Mouse (Mus musculus) kidney, adult 18-20 months (tissue): Measurements from ENCODE around the gene H2-DMb2.

Experiments
- DNase-seq: peaks from one replicate; pipeline ENCODE4 v3.0.0; 2021

Gene H2-DMb2

GRCm38 (mm10) chr17:34119249-34120179 lies 23.6 kb upstream of the H2-DMb2 start, which contains the start of gene H2-DMa:
TSS of gene H2-DMa (plus strand) at chr17:34119541.
- DNase-seq = peak; percentile 99

DNA sequence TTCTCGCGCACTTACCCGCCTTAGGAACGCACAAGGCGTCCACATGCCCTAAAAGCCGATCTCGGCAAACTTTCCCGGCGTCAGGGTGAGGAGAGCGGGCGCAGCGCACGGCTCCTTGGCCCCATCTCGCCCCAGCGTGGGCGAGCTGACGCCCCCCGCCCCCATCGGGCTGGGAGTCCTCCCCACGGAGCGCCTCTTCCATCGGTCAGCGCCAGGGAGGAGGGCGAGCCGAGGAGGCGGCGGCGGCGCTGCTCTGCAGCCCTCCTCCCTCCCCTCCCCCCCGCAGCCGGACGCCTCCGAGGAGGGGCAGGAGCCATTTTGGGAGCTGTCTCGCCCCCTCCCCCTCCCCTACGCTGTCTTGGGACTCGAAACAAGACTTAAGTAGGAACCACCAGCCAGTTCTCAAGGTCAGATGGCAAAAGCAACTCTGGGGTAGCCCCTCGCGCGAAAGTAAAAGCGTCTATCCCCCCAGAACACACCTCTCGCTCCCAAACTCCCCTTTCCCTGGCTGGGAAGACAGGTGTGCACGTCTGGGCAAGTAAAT lies 22.9 kb upstream of the H2-DMb2 start:
- peak; percentile 85 for DNase-seq

DNA sequence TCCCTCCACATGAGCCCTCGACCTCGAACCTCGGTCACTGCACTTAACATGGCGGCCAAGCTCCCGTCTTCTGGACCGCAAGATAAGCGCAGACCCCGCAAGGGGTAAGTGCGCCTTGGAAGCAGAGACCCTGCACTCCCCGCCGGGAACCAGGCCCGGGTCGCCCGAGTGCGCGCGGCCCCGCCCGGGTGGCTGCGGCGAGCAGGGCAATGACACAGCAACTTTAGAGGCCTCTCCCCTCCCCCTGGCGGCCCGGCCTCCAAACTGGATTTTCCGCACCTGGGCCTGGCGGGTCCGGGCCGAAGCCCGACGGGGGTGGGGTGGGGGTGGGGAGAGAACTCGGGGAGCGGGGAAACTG lies 22.3 kb upstream of the H2-DMb2 start:
- peak; percentile 91 for DNase-seq

- peak; percentile 89 for DNase-seq
Observed at GRCm38 (mm10) chr17:34121172-34121878, 21.8 kb upstream of the H2-DMb2 start.

DNA sequence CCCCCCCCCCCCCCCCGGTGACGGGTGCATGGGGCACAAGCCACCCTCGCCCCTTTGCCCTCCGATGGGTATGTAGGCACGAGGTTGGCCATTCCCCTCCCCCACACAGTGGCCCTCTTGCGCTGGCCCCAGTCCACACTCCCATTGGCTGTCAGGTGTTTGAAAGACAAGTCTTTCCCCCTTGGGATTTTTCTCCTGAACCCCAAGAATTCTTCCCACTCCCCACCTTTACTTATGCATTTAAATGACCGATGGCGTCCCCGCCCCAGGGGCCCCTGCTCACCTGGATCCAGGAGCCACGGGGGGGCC lies 21.3 kb upstream of the H2-DMb2 start:
- peak; percentile 76 for DNase-seq

GRCm38 (mm10) chr17:34122188-34122984 lies 20.7 kb upstream of the H2-DMb2 start, which contains the start of gene Brd2:
TSS of gene Brd2 (minus strand) at chr17:34122634.
- peak; percentile 99 for DNase-seq

DNA sequence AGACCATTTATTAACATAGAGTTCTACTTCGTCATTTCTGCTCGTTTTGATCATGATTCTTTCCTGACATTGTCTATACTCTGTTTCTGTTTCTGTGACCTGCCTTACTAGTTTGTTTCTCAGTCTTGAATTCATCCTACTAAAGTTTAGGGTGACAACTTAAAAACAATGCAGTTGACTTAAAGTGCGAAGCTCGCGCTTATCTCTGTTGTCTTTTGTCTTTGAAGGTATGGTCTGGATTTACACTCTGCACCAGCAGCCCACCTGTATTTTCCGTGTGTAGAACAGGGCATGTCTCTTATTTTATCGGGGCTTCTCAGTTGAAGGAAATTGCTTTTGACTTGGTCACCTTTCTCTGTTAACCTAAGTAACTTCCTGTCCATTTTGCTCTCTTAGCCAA lies 20.0 kb upstream of the H2-DMb2 start:
- DNase-seq = no peak

DNA sequence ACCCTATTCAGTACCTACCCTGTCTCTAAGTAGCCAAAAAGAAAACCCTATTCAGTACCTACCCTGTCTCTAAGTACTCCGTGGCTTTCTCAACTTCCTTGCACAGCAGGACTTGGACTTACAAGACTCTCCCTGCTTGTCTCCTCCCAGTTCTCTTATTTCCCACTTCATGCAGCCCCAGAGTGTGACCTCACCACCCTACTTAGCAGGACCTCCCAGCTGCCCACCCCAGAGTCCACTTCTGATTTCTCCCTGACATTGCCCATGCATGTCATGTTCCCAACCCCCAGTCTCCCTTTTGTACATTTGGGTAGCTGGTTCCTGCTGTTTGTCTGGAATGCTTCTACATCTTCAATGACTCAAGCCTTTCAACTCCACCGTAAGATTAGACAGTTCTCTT lies 19.6 kb upstream of the H2-DMb2 start:
- no peak for DNase-seq

- DNase-seq = no peak
Observed at GRCm38 (mm10) chr17:34124649-34125048, 18.5 kb upstream of the H2-DMb2 start.

GRCm38 (mm10) chr17:34126826-34127420 lies 16.2 kb upstream of the H2-DMb2 start:
- no peak for DNase-seq

GRCm38 (mm10) chr17:34127475-34127874 lies 15.6 kb upstream of the H2-DMb2 start:
- peak; percentile 82 for DNase-seq

DNA sequence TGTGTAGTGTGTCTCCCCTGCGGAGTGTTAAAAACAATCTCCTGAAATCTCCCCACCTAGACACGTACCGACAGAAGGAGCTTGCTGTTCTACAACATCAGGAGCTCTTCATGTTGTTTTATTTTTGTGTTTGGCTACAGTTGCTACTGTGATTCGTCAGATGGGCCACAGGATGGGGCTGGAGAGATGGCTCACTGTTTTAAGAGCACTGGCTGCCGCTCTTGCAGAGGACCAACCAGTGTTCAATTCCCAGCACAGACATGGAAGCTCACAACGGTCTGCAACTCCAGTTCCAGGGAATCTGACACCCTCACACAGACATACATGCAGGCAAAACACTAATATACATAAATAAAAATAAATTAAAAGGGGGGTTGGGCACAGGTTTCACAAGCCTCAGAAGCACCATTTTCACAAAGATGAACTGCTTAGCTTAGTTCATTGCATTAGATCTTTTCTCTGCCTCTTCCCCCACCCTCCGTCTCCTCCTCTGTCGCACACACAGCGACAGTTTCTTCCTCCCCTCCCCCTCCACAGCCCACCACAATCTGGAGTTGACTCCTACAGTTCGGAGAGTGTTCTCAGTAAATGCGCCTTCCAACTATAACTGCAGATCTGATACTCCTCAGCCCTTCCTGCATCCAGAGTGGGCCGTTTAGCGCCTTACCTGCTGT lies 14.7 kb upstream of the H2-DMb2 start:
- DNase-seq = no peak

DNA sequence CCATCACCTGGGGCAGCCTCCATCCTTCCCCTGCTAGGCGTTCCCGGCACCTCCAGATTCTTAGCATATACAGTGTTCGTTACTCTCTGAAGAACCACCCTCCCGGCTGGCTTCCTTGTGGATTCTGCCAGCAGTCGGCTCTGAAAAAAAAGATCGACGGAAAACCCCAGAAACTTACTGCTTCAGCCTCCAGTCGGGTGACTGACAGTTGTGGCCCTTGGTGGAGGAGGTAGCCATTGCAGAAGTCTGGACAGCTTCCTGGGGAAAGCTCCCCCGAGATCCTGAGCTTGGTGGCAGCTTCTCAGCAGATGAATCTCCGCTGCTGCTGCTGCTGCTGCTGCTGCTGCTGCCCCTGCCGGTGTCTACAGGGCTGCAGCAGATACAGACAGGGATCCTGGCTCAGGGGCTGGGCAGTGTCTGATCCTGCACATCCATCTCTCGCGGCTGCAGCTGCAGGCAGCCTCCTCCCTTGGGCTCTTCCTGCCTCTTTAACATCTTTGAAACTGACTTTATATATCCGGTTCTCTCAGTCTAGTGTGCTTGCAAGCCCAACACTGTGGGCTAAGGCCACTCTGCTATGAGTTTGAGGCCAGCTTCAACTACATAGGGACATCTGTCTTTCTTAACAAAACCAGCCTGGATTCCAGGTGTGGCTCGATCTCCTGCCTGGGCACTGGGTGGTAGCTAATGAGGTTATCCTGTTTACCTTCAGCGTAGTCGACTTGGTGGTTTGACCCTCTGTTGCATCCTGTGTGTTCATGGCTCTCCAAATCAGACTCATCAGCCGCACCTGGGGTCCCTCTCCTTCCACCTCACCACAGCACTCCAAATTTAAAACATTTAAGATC lies 13.9 kb upstream of the H2-DMb2 start:
- DNase-seq = no peak

GRCm38 (mm10) chr17:34130073-34130947 lies 12.8 kb upstream of the H2-DMb2 start:
- no peak for DNase-seq

GRCm38 (mm10) chr17:34131911-34132310 lies 11.2 kb upstream of the H2-DMb2 start:
- no peak for DNase-seq

GRCm38 (mm10) chr17:34133289-34133688 lies 9.8 kb upstream of the H2-DMb2 start:
- no peak for DNase-seq

DNA sequence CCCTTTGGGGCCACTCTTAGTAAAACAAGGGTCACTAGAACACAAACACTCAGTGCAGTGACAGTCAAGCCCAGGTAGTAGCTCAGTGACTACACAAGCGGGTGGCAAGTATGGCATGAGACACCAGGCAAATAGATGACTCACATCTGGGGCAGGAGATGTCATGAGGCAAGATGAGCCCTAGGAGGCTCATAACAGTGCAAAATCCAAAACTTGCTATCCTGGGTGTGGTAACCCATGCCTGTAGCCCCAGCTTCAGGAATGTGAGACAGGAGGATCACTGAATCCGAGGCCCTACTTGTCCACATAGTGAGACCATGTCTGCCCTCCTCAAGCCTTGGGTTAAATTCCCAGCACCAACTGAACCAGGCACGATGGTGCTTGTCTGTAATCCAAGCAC lies 8.7 kb upstream of the H2-DMb2 start:
- DNase-seq = no peak

DNA sequence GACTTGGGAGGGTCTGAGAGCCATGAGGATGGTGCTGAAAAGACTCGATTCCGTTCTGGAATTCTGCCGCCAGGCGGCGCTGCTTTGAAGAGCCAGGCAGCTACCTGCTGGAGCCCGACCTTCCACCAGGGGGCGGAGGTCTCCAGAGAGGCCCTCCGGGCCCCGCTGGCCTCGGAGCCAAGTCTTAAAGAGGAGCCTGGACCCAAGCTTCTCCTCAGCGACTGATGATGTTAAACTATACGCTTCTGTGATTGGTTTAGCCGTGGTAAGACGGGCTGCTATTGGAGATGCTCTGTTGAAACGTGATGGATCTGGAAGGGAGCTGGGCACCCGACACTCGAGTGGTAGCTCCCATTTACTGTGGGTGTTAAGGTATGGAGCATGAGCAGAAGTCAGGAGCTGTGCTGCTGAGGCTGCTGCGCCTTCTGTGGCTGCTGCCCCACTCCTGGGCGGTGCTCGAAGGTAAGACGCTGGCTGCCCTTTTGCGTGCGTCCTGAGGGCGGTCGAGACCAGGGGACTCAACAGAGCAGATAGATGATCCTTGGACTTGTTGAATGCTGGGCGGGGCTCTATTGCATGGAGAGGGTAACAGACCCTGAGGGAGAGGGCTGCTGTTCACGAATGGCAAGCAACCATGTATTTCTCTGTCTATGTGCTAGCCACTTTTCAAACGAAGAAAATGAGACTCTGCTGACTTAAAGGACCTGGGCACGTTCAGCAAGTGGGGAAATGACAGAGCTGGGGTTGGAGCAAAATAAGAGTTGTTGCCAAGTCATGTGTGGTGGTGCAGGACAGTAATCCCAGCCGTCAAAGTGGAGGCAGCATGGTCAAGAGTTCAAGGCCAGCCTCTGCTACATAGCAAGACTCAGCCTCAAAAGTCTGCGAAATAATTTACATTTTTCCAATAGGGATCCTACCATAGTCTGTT lies 7.5 kb upstream of the H2-DMb2 start:
- DNase-seq = peak; percentile 98

- no peak for DNase-seq
Observed at GRCm38 (mm10) chr17:34137601-34138000, 5.5 kb upstream of the H2-DMb2 start.
